Mouse (Mus musculus) ES-Bruce4 (cell line): ENCODE measurements around the gene Numb. TPM values are rescaled to one million over a fixed set of nuclear protein-coding genes. Genes with fewer than 3 reads are reported as not detected.
A peak's percentile ranks its signal among the peaks of the same experiment; 100 is the strongest.

Source experiments
- H3K27ac ChIP-seq: 2 replicates; pipeline ENCODE4 v1.5.1; 2012; ENCODE audit warnings: low read length, inconsistent platforms; ENCODE audit not compliant: insufficient read depth
- H3K27me3 ChIP-seq: 2 replicates; pipeline ENCODE4 v1.6.1; 2012; ENCODE audit warnings: mild to moderate bottlenecking, low read length, inconsistent platforms; ENCODE audit not compliant: control insufficient read depth, poor library complexity, insufficient read depth, severe bottlenecking
- H3K36me3 ChIP-seq: 2 replicates; pipeline ENCODE4 v1.6.1; 2012; ENCODE audit warnings: inconsistent platforms, mild to moderate bottlenecking, low read length, moderate library complexity; ENCODE audit not compliant: control insufficient read depth, poor library complexity, insufficient read depth, severe bottlenecking
- H3K4me1 ChIP-seq: one replicate; pipeline ENCODE4 v1.8.1; 2011; ENCODE audit warnings: low read length; ENCODE audit not compliant: control insufficient read depth, insufficient read depth
- H3K4me3 ChIP-seq: 2 replicates; pipeline ENCODE4 v1.5.1; 2011; ENCODE audit warnings: low read depth, mild to moderate bottlenecking, low read length
- H3K9ac ChIP-seq: 2 replicates; pipeline ENCODE4 v1.6.1; 2012; ENCODE audit warnings: low read depth, mild to moderate bottlenecking, inconsistent platforms; ENCODE audit not compliant: poor library complexity, severe bottlenecking
- H3K9me3 ChIP-seq: replicated peaks from 2 replicates; pipeline ENCODE4 v1.6.1; 2012; ENCODE audit warnings: mild to moderate bottlenecking, low read length, inconsistent platforms; ENCODE audit not compliant: control insufficient read depth, poor library complexity, insufficient read depth, severe bottlenecking
- CTCF ChIP-seq: IDR thresholded peaks from one replicate; pipeline ENCODE4 v1.8.1; 2011; ENCODE audit warnings: low read depth, low read length
- EP300 ChIP-seq: IDR thresholded peaks from 2 replicates; pipeline ENCODE4 v1.6.1; 2011; ENCODE audit warnings: low read depth, low read length; ENCODE audit not compliant: insufficient read depth
- POLR2A ChIP-seq: IDR thresholded peaks from one replicate; pipeline ENCODE4 v1.8.1; 2011; ENCODE audit warnings: low read length; ENCODE audit not compliant: insufficient read depth
- polyA plus RNA-seq: library from polyadenylated mRNA; stranded (reverse); fragments of >200 nt; gene quantifications from 2 replicates; pipeline ENCODE4 v1.2.4, GENCODE M21; 2011; ENCODE audit warnings: low read depth; ENCODE audit not compliant: missing spikeins, insufficient read depth, insufficient read length

Gene Numb
- polyA plus RNA-seq, 1 experiment = 43.5 TPM

DNA sequence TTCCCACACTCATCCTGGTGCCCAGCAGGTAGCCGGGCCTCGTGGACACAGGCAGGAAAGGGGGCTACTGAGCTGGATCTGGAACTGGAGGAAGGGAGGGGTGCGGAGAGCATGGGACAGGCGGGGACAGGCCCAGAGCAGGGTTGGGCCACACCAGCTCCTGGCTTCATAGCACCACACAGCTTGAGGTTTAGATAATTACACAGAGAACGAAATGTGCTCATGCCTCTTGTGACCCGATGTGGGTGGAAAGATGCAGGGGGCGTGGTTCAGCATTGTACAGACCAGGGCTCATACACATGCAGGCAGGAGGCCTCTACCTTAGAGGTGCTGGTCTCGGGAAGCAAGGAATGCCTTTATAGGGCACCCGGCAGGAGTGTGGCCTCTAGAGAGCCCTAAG is 153.9 kb downstream of the Numb start:
- Histone ChIP-seq H3K27ac (no peak overlapping the region), H3K36me3 (no peaks in the 10 kb centered on the region), H3K4me3 (no peak overlapping the region), H3K27me3 (no peaks in the 10 kb centered on the region), H3K9ac (no peak overlapping the region), H3K9me3 (no peaks in the 10 kb centered on the region), H3K4me1 (no peaks in the 10 kb centered on the region)
- no peak for TF ChIP-seq EP300
- no peak for TF ChIP-seq POLR2A
- TF ChIP-seq CTCF = no peak

DNA sequence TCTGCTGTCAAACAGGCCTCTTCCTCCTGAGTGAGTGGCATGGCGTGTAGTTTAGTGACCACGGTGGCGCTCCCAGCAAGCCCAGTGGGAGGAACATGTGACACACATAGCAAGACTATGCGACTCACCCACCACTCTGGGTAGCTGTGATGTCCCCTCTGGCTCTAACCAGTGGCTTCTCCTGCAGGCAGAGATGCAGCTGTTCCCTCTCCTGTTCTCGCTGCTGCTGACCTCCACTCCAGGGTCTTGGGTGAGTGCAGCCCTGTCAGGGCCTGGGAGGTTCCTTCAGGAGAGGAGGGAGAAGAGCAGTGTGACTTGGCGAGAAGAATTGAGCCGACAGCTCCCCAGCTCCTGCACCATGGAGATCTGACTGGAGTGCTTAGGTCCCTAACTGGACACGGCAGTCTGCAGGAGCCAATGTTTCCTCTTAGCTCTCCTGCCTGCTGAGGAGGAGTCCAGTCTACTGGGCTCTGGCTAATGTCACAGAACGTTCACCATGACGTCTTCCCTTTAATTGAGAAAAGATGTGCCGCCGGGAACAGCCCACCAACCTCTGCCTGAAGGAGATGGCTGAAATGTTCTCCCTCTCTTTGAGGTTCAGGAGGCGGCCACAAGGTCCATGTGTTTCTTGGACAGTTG is 155.7 kb downstream of the Numb start:
- Histone ChIP-seq H3K27ac (no peak overlapping the region), H3K4me3 (no peak overlapping the region), H3K36me3 (no peaks in the 10 kb centered on the region), H3K9ac (no peak overlapping the region), H3K4me1 (no peaks in the 10 kb centered on the region), H3K27me3 (no peaks in the 10 kb centered on the region), H3K9me3 (no peaks in the 10 kb centered on the region)
- TF ChIP-seq CTCF = no peak
- no peak for TF ChIP-seq POLR2A
- TF ChIP-seq EP300 = no peak

DNA sequence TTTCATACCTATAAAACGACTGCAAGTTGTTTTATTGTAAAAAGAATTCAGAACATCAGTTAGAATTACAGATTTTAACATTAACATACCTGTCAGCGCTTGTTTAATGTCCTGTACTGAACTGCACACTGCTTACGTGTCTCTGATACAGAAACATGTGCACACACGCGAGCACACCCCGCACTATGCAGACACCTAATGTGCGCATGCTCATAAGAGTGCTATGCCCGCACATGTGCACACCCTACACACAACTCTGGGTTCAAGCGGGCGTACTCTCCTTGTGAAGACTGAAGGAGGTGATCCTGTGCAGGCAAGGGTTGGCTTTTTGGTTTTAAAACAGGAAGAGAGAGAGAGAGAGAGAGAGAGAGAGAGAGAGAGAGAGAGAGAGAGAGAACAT is 157.2 kb downstream of the Numb start:
- no peaks in the 10 kb centered on the region for H3K36me3 ChIP-seq
- no peaks in the 10 kb centered on the region for H3K27me3 ChIP-seq
- H3K4me1 ChIP-seq = no peaks in the 10 kb centered on the region
- no peaks in the 10 kb centered on the region for H3K9me3 ChIP-seq
- H3K9ac ChIP-seq = no peak overlapping the region
- H3K4me3 ChIP-seq = no peak overlapping the region
- no peak overlapping the region for H3K27ac ChIP-seq
- TF ChIP-seq POLR2A (no peak), CTCF (no peak), EP300 (no peak)

GRCm38 (mm10) chr12:83764044-83764365 is 157.7 kb downstream of the Numb start:
- Histone ChIP-seq H3K27me3 (no peaks in the 10 kb centered on the region), H3K36me3 (no peaks in the 10 kb centered on the region), H3K27ac (no peak overlapping the region), H3K4me3 (peak overlapping the region; percentile 30), H3K9me3 (no peaks in the 10 kb centered on the region), H3K4me1 (no peaks in the 10 kb centered on the region), H3K9ac (peak overlapping the region; percentile 41)
- TF ChIP-seq CTCF = no peak
- TF ChIP-seq POLR2A = no peak
- no peak for TF ChIP-seq EP300

DNA sequence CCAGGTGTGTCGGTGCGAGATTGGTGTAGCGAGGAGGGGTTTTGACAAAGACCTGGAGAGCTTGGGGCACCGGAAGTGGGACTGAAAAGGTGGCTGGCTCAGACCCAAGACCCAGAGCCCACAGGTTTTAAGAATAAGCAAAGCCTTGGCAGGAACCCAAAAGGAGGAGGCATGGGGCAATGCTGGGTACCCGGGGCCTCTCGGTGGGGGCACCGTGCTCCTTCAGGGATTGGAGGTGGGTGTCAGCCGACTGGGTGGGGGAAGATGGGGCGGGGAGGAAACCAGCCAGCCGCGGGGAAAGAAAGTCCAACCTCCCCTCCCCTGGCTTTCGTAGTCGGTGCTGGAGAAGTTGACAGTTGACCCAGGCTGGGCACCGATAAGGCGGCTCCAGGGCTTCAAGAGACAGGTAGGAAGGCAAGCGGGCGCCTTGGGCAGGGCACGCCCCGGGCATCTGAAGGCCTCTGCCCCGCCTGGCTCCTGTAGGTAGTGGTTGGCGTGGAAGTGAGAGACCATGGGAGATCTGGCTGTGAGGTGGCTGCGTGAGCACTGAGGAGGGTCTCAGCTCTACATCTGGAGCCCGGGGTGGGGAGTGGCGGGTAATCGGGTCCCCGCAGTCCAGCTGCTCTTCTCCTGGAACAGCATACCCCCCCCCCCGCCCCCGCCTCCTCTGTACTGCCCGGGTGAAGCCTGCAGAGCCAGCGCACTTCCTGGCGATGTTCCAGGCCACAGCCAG is 158.3 kb downstream of the Numb start, which contains the start of gene Papln:
Gene Papln (plus strand): TSS at position 324 of the 733 bp plus-strand sequence.
- peak within 1 kb of the TSS; percentile 59 for H3K4me3 ChIP-seq
- H3K36me3 ChIP-seq = no peaks in the 10 kb centered on the region
- no peaks in the 10 kb centered on the region for H3K9me3 ChIP-seq
- H3K27ac ChIP-seq = no peak within 1 kb of the TSS
- H3K27me3 ChIP-seq = no peaks in the 10 kb centered on the region
- no peak for TF ChIP-seq EP300
- no peak for TF ChIP-seq POLR2A
- peak within 1 kb of the TSS; percentile 41 for H3K9ac ChIP-seq
- no peaks in the 10 kb centered on the region for H3K4me1 ChIP-seq

DNA sequence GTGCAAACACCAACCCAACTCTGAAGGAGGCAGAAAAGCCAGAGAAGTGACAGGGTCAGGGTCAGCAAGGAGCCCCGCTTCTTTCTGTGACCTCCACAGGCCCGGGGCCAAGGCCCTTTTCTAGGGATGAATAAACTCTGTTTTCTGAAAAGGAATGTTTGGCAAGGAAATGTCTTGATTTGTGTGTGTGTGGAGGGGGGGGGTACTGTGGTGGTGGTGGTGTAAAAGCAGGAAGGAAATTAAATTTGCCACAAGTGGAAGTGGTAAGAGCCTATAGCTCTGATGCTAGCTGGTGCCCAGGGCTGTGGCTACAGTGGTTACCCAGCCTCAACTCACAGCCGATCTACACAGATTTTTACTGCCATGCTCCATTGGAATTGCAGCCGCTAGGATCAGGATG is 159.0 kb downstream of the Numb start:
- Histone ChIP-seq H3K4me3 (no peak overlapping the region), H3K4me1 (no peaks in the 10 kb centered on the region), H3K36me3 (no peaks in the 10 kb centered on the region), H3K27me3 (no peaks in the 10 kb centered on the region), H3K27ac (no peak overlapping the region), H3K9me3 (no peaks in the 10 kb centered on the region), H3K9ac (no peak overlapping the region)
- TF ChIP-seq CTCF (no peak), POLR2A (no peak), EP300 (no peak)
